Mouse (Mus musculus) G1E (cell line): ENCODE data around the gene Pa2g4. TPM values are rescaled to one million over a fixed set of nuclear protein-coding genes. Genes with fewer than 3 reads are reported as not detected.

Experiments
- ATAC-seq: 2 replicates; pipeline ENCODE4 v1.8.0; 2016; ENCODE audit warnings: mild to moderate bottlenecking; ENCODE audit not compliant: insufficient number of reproducible peaks, poor library complexity, low FRiP score, severe bottlenecking; ENCODE audit errors: extremely low read depth
- DNase-seq: peaks from one replicate; pipeline ENCODE4 v3.0.0; 2012; ENCODE audit warnings: low spot score
- H3K27me3 ChIP-seq: 2 replicates; pipeline ENCODE4 v1.6.1; 2012; ENCODE audit warnings: mild to moderate bottlenecking, low read length, inconsistent platforms; ENCODE audit not compliant: insufficient read depth
- H3K36me3 ChIP-seq: replicated peaks from 2 replicates; pipeline ENCODE3; 2012; ENCODE audit warnings: mild to moderate bottlenecking, inconsistent platforms
- H3K4me1 ChIP-seq: 2 replicates; pipeline ENCODE4 v1.6.1; 2012; ENCODE audit warnings: low read depth, low read length, inconsistent platforms, mixed read lengths; ENCODE audit not compliant: insufficient read depth
- H3K4me3 ChIP-seq: 2 replicates; pipeline ENCODE4 v1.5.1; 2012; ENCODE audit warnings: low read depth, mild to moderate bottlenecking, inconsistent platforms, low read length, moderate library complexity, mixed read lengths
- H3K9me3 ChIP-seq: replicated peaks from 2 replicates; pipeline ENCODE4 v1.6.1; 2012; ENCODE audit warnings: inconsistent platforms
- CTCF ChIP-seq: IDR thresholded peaks from 2 replicates; pipeline ENCODE4 v1.5.1; 2012; ENCODE audit warnings: low read depth, low read length, inconsistent platforms, mixed read lengths
- GATA1 ChIP-seq: IDR thresholded peaks from 2 replicates; pipeline ENCODE4 v1.6.1; 2012; ENCODE audit warnings: borderline replicate concordance, low read length, inconsistent platforms, mixed read lengths
- GATA2 ChIP-seq: IDR thresholded peaks from 2 replicates; pipeline ENCODE4 v1.6.1; 2012; ENCODE audit warnings: low read depth, low read length, inconsistent platforms, borderline replicate concordance
- POLR2AphosphoS5 ChIP-seq: IDR thresholded peaks from 2 replicates; pipeline ENCODE4 v1.6.1; 2012; ENCODE audit warnings: low read depth, low read length, inconsistent platforms; ENCODE audit not compliant: insufficient replicate concordance
- TAL1 ChIP-seq: conservative IDR thresholded peaks from 2 replicates; pipeline ENCODE4 v1.6.1; 2012; ENCODE audit warnings: low read depth, low read length, inconsistent platforms, mixed read lengths
- polyA plus RNA-seq: library from polyadenylated mRNA; stranded (reverse); fragments of >175 nt; gene quantifications from 2 replicates; pipeline ENCODE4 v1.2.3, GENCODE M21; 2012
- total RNA-seq, 2 experiments: library from RNA; stranded (forward) in 1 of 2; stranded (reverse) in 1 of 2; fragments of 200-1000 nt in 1 of 2; fragments of >200 nt in 1 of 2; fragmentation: Nextera tagmentation in 1 of 2; gene quantifications; 2 replicates each; pipeline ENCODE4 v1.2.3; 2014 to 2017

Gene Pa2g4
- total and polyA plus RNA-seq, 3 experiments = 245 to 692 (median 659) TPM

DNA sequence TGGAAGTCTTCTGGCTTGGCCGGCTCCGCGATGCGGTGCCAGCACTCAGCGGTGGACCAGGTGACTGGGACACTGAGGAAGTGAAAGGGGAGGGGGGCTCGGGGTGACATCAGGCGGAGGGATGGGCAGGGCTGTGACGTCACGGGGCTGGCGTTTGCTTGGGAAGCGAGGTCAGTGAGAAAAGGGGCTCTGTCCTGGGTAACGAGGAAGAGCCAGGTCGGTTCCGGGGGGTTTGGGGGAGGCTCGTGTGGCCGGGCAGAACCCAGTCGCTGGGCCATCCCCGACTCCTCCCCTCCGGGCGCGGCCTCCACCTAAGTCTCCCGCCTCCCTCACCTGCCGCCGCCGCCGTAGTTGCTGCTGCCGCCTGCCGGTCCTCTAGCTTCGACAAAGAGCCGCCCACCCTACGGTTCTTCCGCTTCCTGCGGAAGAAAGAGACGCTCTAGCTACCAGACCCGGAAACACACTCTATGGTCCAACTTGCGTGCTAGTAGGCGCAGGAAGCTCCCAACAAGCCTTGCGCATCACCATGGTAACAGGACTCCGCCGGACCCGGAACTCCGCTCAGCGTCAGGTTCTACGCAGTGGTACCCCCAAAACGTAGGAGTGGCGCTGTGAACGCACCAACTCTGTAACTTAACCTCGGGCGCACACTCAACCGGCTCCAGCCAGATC is 18.3 kb downstream of the Pa2g4 start, which contains the start of gene Zc3h10:
TSS of gene Zc3h10 (minus strand) at position 414 of the 672 bp plus-strand sequence.
- peaks cover 43% of the 10 kb centered on the region for H3K36me3 ChIP-seq
- H3K27me3 ChIP-seq = no peaks in the 10 kb centered on the region
- ATAC-seq = peak; percentile 79
- H3K4me1 ChIP-seq = peaks cover 52% of the 10 kb centered on the region
- TF ChIP-seq POLR2AphosphoS5 (peak; percentile 88), CTCF (no peak), TAL1 (no peak), GATA2 (no peak), GATA1 (no peak)
- no peaks in the 10 kb centered on the region for H3K9me3 ChIP-seq
- H3K4me3 ChIP-seq = peak within 1 kb of the TSS; percentile 82
- peak; percentile 81 for DNase-seq

GRCm38 (mm10) chr10:128546787-128547186 is 19.0 kb downstream of the Pa2g4 start:
- ATAC-seq = no peak
- peaks cover 52% of the 10 kb centered on the region for H3K4me1 ChIP-seq

GRCm38 (mm10) chr10:128546361-128546760 is 19.4 kb downstream of the Pa2g4 start:
- Histone ChIP-seq H3K4me1 (peaks cover 52% of the 10 kb centered on the region), H3K9me3 (no peaks in the 10 kb centered on the region), H3K4me3 (peak overlapping the region; percentile 82), H3K27me3 (no peaks in the 10 kb centered on the region), H3K36me3 (peaks cover 52% of the 10 kb centered on the region)
- peak; percentile 63 for DNase-seq
- ATAC-seq = no peak
- TF ChIP-seq CTCF = no peak
- no peak for TF ChIP-seq POLR2AphosphoS5
- TF ChIP-seq GATA1 = no peak
- no peak for TF ChIP-seq TAL1
- TF ChIP-seq GATA2 = no peak

More at GRCm38 (mm10) chr10:128546787-128547186, 19.0 kb downstream of the Pa2g4 start:
- TF ChIP-seq GATA2 (no peak), GATA1 (no peak), TAL1 (no peak)
- H3K4me3 ChIP-seq = peak overlapping the region; percentile 82
- H3K27me3 ChIP-seq = no peaks in the 10 kb centered on the region
- H3K36me3 ChIP-seq = peaks cover 50% of the 10 kb centered on the region
- no peaks in the 10 kb centered on the region for H3K9me3 ChIP-seq
- no peak for DNase-seq

DNA sequence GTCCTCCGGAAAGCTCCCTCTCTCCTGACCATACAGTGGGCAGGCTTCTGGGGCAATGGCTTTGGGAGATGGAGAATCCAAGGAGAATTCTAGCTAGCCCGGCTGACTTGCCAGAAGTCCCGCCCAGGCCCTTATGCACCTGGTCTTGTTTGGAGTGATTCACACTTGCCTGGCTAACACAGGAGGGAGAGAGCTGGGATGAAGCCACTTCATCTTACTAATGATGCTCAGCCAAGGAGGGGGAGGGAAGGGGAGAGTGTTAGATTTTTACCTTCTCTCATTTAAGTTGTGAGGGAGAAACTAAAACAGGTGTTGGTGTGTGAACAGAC is 20.3 kb downstream of the Pa2g4 start:
- Histone ChIP-seq H3K27me3 (no peaks in the 10 kb centered on the region), H3K4me1 (peaks cover 52% of the 10 kb centered on the region), H3K9me3 (no peaks in the 10 kb centered on the region), H3K4me3 (no peak overlapping the region), H3K36me3 (peaks cover 58% of the 10 kb centered on the region)
- DNase-seq (no peak), ATAC-seq (no peak)
- no peak for TF ChIP-seq CTCF
- TF ChIP-seq POLR2AphosphoS5 = no peak
- TF ChIP-seq TAL1 = no peak
- TF ChIP-seq GATA1 = no peak
- no peak for TF ChIP-seq GATA2

- TF ChIP-seq GATA1 (no peak), TAL1 (no peak), GATA2 (no peak), CTCF (no peak), POLR2AphosphoS5 (no peak)
- H3K27me3 ChIP-seq = no peaks in the 10 kb centered on the region
- H3K4me3 ChIP-seq = no peak overlapping the region; the same call in 1 of the 2 replicates
- no peak for ATAC-seq
- peaks cover 46% of the 10 kb centered on the region for H3K4me1 ChIP-seq
- peaks cover 58% of the 10 kb centered on the region for H3K36me3 ChIP-seq
- no peak for DNase-seq
- no peaks in the 10 kb centered on the region for H3K9me3 ChIP-seq
These were observed 20.9 kb downstream of the Pa2g4 start for GRCm38 (mm10) chr10:128544674-128545569.

GRCm38 (mm10) chr10:128544151-128544657 is 21.6 kb downstream of the Pa2g4 start:
- Histone ChIP-seq H3K9me3 (no peaks in the 10 kb centered on the region), H3K4me3 (peak overlapping the region; percentile 44; the same call in 1 of the 2 replicates), H3K27me3 (no peaks in the 10 kb centered on the region), H3K4me1 (peaks cover 41% of the 10 kb centered on the region), H3K36me3 (peaks cover 58% of the 10 kb centered on the region)
- ATAC-seq (no peak), DNase-seq (no peak)
- TF ChIP-seq POLR2AphosphoS5 = no peak
- no peak for TF ChIP-seq CTCF
- TF ChIP-seq GATA1 = no peak
- TF ChIP-seq TAL1 = no peak
- no peak for TF ChIP-seq GATA2
